Mouse (Mus musculus): ENCODE results near the gene Txnip. TPM values are rescaled to one million over a fixed set of nuclear protein-coding genes. Genes with fewer than 3 reads are reported as not detected.

Gene Txnip
- total RNA-seq, 2 experiments from 2014 or later = 601 to 945 TPM

- DNase-seq = peak; percentile 72
Measured at GRCm38 (mm10) chr3:96551203-96551602, 6.6 kb upstream of the Txnip start.

- no peak for DNase-seq
Measured at GRCm38 (mm10) chr3:96551890-96552289, 5.9 kb upstream of the Txnip start.

DNA sequence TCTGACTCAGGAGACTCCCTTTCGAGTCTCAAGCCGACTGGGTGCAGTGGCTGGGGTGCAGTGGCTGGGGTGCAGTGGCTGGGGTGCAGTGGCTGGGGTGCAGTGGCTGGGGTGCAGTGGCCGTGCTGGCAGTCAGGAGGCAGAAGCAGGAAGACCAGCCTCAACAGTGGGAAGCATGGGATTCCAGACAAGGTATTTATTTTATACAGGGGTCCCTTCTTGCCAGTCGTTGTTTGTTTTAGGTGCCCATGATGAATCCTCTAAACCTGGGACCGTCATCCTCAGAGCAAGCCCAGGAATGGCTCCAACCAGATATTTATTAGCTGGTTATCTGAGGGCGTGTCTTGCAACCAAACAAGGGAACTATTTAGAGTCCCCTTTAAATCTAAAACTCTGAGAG, 4.2 kb upstream of the Txnip start:
- DNase-seq = no peak

GRCm38 (mm10) chr3:96554251-96554650, 3.5 kb upstream of the Txnip start:
- DNase-seq = no peak

- peak; percentile 84 for DNase-seq
Measured at GRCm38 (mm10) chr3:96555041-96555596, 2.6 kb upstream of the Txnip start.

DNA sequence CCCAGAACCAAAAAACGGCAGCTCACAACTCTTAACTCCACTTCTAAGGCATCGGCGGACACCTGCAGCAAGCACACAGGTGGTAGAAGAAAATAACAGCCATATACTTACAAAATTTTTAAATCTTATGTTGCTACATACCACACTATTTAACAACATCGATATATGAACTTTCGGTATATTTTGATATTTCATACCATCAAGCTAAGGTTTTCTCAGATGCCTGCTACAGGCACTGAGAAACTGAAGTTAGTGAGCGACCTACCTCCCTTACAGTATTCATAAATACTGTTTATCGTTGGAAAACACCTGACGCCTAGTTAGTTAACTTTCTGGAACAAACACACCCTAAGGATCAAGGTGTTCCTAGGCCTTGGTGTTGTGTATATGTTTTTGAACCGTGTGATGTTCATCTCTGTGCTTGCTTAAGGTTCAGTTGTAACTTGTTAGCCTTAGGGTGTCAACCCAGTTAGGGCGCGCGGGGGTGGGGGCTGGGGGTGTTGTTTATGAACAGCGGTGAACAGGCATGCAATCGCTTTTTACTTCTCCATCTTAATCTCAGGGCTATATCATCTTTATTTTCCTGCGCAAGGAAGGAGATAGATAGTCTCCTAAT, 1.6 kb upstream of the Txnip start:
- DNase-seq = no peak

GRCm38 (mm10) chr3:96556651-96557635, 814 bp upstream of the Txnip start:
- peak; percentile 22 for DNase-seq

DNA sequence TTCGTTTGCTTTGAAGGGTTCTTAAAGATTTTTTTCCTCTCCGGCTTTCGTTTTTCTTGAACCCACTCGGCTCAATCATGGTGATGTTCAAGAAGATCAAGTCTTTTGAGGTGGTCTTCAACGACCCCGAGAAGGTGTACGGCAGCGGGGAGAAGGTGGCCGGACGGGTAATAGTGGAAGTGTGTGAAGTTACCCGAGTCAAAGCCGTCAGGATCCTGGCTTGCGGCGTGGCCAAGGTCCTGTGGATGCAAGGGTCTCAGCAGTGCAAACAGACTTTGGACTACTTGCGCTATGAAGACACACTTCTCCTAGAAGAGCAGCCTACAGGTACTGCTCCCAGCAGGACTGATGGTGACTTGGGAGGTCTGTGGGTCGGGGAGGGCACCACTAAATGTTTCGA, 402 bp downstream of the Txnip start:
- DNase-seq = peak; percentile 60

DNA sequence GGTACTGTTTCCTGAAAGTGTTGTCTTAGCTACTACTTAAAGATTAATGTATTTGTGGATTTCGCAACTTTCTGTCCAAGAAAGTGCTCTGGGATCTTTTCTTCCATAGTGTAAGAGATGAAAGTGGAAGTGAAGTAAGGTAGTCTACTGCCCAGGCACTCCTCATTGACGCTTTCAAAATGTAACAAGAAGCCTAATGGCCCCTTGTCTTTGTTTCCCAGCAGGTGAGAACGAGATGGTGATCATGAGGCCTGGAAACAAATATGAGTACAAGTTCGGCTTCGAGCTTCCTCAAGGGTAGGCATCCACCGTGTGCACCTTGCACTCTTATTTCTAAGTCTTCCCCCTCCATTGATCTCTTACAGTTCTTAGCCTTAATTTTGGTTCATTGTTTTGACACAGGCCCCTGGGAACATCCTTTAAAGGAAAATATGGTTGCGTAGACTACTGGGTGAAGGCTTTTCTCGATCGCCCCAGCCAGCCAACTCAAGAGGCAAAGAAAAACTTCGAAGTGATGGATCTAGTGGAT, 975 bp downstream of the Txnip start:
- peak; percentile 24 for DNase-seq

GRCm38 (mm10) chr3:96559398-96559910, 1.7 kb downstream of the Txnip start:
- DNase-seq = peak; percentile 57

DNA sequence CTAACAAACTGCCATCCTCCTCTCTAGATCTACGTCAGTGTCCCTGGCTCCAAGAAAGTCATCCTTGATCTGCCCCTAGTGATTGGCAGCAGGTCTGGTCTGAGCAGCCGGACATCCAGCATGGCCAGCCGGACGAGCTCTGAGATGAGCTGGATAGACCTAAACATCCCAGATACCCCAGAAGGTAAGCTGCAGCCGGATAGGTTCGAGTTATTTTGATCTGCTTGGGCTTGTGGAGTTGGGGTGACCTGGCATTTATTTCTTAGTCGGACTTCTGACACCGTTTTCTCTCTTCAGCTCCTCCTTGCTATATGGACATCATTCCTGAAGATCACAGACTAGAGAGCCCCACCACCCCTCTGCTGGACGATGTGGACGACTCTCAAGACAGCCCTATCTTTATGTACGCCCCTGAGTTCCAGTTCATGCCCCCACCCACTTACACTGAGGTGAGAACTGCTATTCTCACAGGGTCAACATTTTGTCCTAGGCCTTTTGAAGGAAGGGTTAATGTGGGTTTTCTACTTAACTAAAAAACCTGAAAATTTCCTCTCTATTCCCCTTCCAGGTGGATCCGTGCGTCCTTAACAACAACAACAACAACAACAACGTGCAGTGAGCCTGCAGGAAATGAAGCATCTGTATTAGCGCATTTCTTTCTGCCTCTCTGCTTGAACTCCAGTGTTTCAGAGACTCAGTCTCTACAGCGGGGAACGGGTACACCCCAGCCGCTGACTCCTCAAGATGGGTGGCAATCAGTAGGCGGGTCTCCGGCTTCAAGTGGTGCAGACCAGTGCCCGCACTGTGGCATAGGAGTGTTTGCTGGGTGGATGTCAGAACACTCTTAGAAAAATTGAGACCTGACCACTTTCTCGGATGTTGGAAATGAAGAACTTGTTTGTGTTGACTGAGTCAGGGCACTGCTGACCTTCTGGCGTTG, 2.4 kb downstream of the Txnip start:
- peak; percentile 64 for DNase-seq

DNA sequence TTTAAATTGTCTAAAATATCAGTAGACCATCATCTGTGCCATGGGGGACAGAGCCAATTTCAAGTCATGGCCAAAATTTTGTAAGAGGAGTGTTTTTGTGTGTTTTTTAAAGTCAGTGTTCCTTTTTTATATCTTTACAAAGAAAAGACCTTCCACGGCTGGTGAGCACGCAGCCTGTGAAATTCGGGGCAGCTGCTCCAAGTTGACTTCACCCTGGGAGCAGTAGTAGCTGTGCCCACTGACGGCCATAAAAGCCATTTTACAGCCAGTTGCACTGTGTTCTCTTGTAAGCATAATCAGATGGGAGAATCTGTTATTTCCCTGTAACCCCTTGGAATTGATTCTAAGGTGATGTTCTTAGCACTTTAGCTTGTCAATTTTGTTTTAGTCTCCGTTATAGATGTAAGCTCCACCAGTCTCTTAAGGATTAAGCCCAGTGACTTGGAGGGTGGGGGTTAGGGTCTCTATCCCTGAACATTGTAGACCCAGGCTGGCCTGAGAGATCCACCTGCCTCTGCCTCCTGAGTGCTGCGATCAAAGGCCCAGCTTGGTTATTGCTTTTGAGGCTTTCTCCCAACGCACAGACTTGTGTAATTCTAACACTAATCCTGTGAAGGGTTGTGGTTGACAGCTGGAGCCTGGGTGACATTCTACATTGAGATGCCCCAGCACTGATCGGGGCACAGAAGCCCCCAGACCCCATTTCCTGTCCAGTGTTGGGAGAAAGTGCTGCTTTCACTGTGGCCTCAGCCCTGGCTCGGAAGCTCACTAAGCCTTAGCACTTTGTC, 3.3 kb downstream of the Txnip start:
- DNase-seq = peak; percentile 48

GRCm38 (mm10) chr3:96561946-96562681, 4.4 kb downstream of the Txnip start:
- DNase-seq = peak; percentile 61

DNA sequence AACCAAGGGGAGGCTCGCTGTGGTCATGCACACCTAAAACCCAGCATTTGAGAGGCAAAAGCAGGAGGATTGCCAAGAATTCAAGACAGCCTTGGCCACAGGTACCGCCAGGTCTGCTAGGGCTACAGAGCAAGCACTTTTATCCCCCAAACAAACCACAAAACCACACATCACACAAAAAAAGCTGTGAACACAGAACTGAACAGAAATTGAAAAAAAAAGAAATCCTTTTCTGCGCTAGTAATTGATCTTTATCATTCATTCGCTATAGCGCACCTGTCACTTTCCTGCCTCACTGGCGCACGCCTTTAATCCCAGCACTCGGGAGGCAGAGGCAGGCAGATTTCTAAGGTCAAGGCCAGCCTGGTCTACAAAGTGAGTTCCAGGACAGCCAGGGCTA, 5.5 kb downstream of the Txnip start:
- peak; percentile 39 for DNase-seq

GRCm38 (mm10) chr3:96563911-96564632, 6.3 kb downstream of the Txnip start:
- DNase-seq = peak; percentile 47

DNA sequence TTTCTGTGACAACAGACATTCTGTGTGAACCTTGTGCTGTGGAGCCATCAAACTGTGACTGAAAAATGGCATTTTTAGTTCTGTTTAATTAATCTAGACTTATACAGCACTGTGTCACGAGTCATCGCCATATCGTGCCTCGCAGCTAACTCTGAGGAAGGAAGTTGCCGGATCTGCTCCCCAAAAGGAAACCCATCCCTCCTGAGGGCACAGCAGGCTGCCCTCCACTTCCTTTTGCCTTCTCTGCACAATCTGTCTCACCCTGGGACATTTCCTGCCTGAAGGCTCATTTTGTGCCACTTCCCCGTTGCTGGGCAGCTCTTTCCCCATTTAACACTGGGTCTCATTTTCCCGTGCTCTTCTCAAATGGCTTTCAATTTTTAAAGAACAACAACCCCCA, 6.9 kb downstream of the Txnip start:
- peak; percentile 49 for DNase-seq

DNA sequence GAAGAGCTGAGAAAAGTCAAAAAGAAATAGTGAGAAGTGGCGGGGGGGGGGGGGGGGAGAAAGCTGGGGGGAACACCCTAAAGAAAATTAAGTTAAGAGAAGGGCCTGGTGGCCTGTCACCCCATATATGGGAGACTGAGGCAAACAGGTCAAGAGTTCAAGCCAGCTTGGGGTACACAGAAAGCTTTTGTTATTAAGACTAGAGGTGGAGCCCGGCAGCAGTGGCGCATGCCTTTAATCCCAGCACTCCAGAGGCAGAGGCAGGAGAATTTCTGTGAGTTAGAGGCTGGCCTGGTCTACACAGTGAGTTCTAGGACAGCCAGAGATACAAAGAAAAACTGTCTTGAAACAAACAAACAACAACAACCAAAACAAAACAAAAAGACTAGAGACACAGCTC, 7.3 kb downstream of the Txnip start:
- DNase-seq = peak; percentile 3

DNA sequence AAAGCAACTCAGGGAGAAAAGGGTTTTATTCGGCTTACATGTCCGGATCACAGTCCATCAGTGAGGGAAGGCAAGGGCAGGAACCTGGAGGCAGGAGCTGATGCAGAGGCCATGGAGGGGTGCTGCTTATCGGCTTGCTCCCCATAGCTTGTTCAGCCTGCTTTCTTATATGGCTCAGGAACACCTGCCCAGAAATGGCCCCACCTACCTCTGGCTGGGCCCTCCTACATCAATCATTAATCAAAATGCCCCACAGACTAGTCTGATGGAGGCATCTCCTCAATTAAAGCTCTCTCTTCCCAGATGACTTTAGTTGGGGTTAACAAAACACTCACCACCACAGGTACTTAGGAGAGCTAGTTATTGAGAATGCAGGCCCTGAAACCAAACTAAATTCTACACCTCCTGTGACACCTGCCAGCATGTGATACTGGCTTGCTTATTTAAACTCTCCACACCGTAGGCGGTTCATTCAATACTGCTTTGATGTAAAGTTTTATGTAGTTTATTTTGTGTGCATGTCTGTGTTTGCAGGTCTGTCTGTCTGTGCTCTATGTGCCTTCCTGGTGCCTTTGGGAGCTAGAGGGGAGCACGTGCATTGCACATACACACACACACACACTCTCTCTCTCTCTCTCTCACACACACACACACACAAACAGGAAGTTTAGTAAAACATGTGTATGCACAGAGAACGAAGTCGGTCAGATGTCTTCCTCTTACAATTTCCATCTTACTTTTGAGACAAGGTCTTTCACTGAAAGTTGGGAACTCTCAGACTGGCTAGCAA, 9.1 kb downstream of the Txnip start:
- peak; percentile 9 for DNase-seq
